Mouse (Mus musculus): ENCODE data around the gene Dhrs1.

GRCm38 (mm10) chr14:55720666-55721065 is 24.8 kb downstream of the Dhrs1 start:
- TF ChIP-seq EP300 (IDR thresholded peaks at IDR 0.05; ENCODE audit: insufficient read depth, low read depth, low read length) (no peak), CTCF (IDR thresholded peaks at IDR 0.05) (no peak)

Data from heart, adult 2 months (tissue).